Mouse (Mus musculus) lung, adult 2 months (tissue): Measurements from ENCODE around the gene Tcte1.

Experiments
- CTCF ChIP-seq: fragments of 200-500 bp; IDR thresholded peaks from 2 replicates; pipeline ENCODE4 v1.5.1; 2011; ENCODE audit warnings: mild to moderate bottlenecking, low read length, control low read depth; ENCODE audit not compliant: insufficient read depth
- POLR2A ChIP-seq: fragments of 200-500 bp; IDR thresholded peaks from 2 replicates; pipeline ENCODE4 v1.6.1; 2011; ENCODE audit warnings: low read depth, mild to moderate bottlenecking, control low read depth, low read length, borderline replicate concordance; ENCODE audit errors: extremely low read depth

GRCm38 (mm10) chr17:45490532-45491154 is 32.6 kb upstream of the Tcte1 start:
- TF ChIP-seq POLR2A = no peak
- TF ChIP-seq CTCF = no peak
